ENCODE assay signal across 24 mouse cellular contexts in genomic region chr14:59209816-59210215, GRCm38 (mm10). TPM values are rescaled to one million over a fixed set of nuclear protein-coding genes. Genes with fewer than 3 reads are reported as not detected.
"Had no signal": no experiment of that assay in that cellular context is flagged by ENCODE, and none has a peak within 500 bp of the region (broad histone marks: within the 10 kb centered on the region; RNA-seq: fewer than 3 reads in every experiment).

No protein-coding gene starts in this region.

- H3K4me3 ChIP-seq: kidney, embryonic 15.5 days; limb, embryonic 12.5 days; limb, embryonic 15.5 days; liver, embryonic 13.5 days; neural tube, embryonic 12.5 days; neural tube, embryonic 15.5 days; stomach, embryonic 15.5 days had no signal

- H3K27me3 ChIP-seq: kidney, embryonic 15.5 days; limb, embryonic 12.5 days; limb, embryonic 15.5 days; liver, embryonic 13.5 days; neural tube, embryonic 12.5 days; neural tube, embryonic 15.5 days; stomach, embryonic 15.5 days had no signal

- H3K27ac ChIP-seq: kidney, embryonic 15.5 days; limb, embryonic 12.5 days; limb, embryonic 15.5 days; liver, embryonic 13.5 days; neural tube, embryonic 12.5 days; neural tube, embryonic 15.5 days; stomach, embryonic 15.5 days had no signal

- H3K9ac ChIP-seq: kidney, embryonic 15.5 days; limb, embryonic 12.5 days; limb, embryonic 15.5 days; liver, embryonic 13.5 days; neural tube, embryonic 12.5 days; neural tube, embryonic 15.5 days; stomach, embryonic 15.5 days had no signal

- H3K9me3 ChIP-seq: kidney, embryonic 15.5 days; limb, embryonic 12.5 days; limb, embryonic 15.5 days; liver, embryonic 13.5 days; neural tube, embryonic 12.5 days; neural tube, embryonic 15.5 days; stomach, embryonic 15.5 days had no signal

- H3K4me2 ChIP-seq: kidney, embryonic 15.5 days; limb, embryonic 12.5 days; limb, embryonic 15.5 days; liver, embryonic 13.5 days; midbrain, embryonic 11.5 days; neural tube, embryonic 12.5 days; neural tube, embryonic 15.5 days; stomach, embryonic 15.5 days had no signal

- DNase-seq: kidney, adult 8-10 months; kidney, postnatal 10 days; kidney, postnatal 4 days; left cerebral cortex, postnatal 4 days; liver, embryonic 13.5 days; lung, adult 2 months; lung, postnatal 14 days; lung, postnatal 4 days; midbrain, embryonic 14.5 days; right cerebral cortex, adult 18-20 months; right cerebral cortex, postnatal 14 days; right cerebral cortex, postnatal 4 days; thymus, postnatal 25 days had no signal

RNA-seq across cellular contexts. Expression of gene Gm5142, which starts 31.3 kb away (rescaled TPM):
- polyA plus RNA-seq: kidney, embryonic 15.5 days; limb, embryonic 12.5 days; limb, embryonic 15.5 days; liver, embryonic 13.5 days; liver, embryonic 16.5 days; lung, adult 2 months; lung, embryonic 16.5 days; midbrain, embryonic 11.5 days; midbrain, embryonic 14.5 days; midbrain, postnatal 0 days; neural tube, embryonic 12.5 days; neural tube, embryonic 15.5 days; stomach, embryonic 15.5 days; thymus, postnatal 0 days had no signal

RNA-seq across cellular contexts. Expression of gene Gm6904, which starts 50.2 kb away (rescaled TPM):
- polyA plus RNA-seq: kidney, embryonic 15.5 days; limb, embryonic 12.5 days; limb, embryonic 15.5 days; liver, embryonic 13.5 days; lung, adult 2 months; lung, embryonic 16.5 days; midbrain, embryonic 11.5 days; midbrain, embryonic 14.5 days; midbrain, postnatal 0 days; neural tube, embryonic 12.5 days; neural tube, embryonic 15.5 days; stomach, embryonic 15.5 days; thymus, postnatal 0 days had no signal
